In genomic region chr17:8524387-8525165, GRCm38 (mm10) we compare ENCODE assay signal across 8 mouse cellular contexts. TPM values are rescaled to one million over a fixed set of nuclear protein-coding genes. Genes with fewer than 3 reads are reported as not detected.
A peak's percentile ranks its signal among the peaks of the same experiment; 100 is the strongest.
DNase-seq lines count a peak whose midpoint lies in the region; ATAC-seq lines count a peak whose summit lies in the region.

No protein-coding gene starts in this region.

- DNase-seq in R1 (ENCODE audit: low read depth, low spot score): peak; percentile 26
- DNase-seq in cerebellum, postnatal 14 days: peak; percentile 91
- DNase-seq in frontal cortex, postnatal 25 days (ENCODE audit: low spot score in 2 of 2): peak; percentile 66 to 80
- DNase-seq in left cerebral cortex, adult 11 months (ENCODE audit: low spot score): peak; percentile 74
- peak; percentile 56 for DNase-seq in lung, postnatal 14 days
- peak; percentile 93 to 94 for DNase-seq in right cerebral cortex, adult 2 months (ENCODE audit: low spot score in 2 of 2)

- peak; percentile 94 for ATAC-seq in hindbrain, embryonic 13.5 days (ENCODE audit: low FRiP score)
- no peak for ATAC-seq in activated CD4-positive, CD25-positive, alpha-beta regulatory T cell, adult 4 months

- H3K36me3 ChIP-seq in hindbrain, embryonic 13.5 days: no peaks in the 10 kb centered on the region

- peaks cover 28% of the 10 kb centered on the region for H3K4me1 ChIP-seq in hindbrain, embryonic 13.5 days (replicated peaks)

- H3K27me3 ChIP-seq in hindbrain, embryonic 13.5 days: peaks cover 66% of the 10 kb centered on the region

- H3K4me2 ChIP-seq in hindbrain, embryonic 13.5 days: peak overlapping the region; percentile 85

- H3K9ac ChIP-seq in hindbrain, embryonic 13.5 days: peak overlapping the region; percentile 78

- peak overlapping the region; percentile 57 for H3K4me3 ChIP-seq in hindbrain, embryonic 13.5 days

- WGBS in hindbrain, embryonic 13.5 days: under 1% methylated on average over 33 of the region's 45 CpGs

- no peaks in the 10 kb centered on the region for H3K9me3 ChIP-seq in hindbrain, embryonic 13.5 days

- H3K27ac ChIP-seq in hindbrain, embryonic 13.5 days: peak overlapping the region; percentile 44; the same call in 1 of the 2 replicates

RNA-seq across cellular contexts. Expression of gene Pde10a, which starts 0.6 kb away (rescaled TPM):
- polyA plus RNA-seq in hindbrain, embryonic 13.5 days (2015; fragmentation: Nextera tagmentation; extraction: Ambion mirVana): 12.5 and 14.5 TPM in 2 replicates
- polyA plus RNA-seq in activated CD4-positive, CD25-positive, alpha-beta regulatory T cell, adult 4 months (2017; shearing (Covaris generic)): not detected

RNA-seq across cellular contexts. Expression of gene Gm17087, which starts 42.2 kb away (rescaled TPM):
- not detected in 2 replicates for polyA plus RNA-seq in hindbrain, embryonic 13.5 days (2015; fragmentation: Nextera tagmentation; extraction: Ambion mirVana)
- 1 to 10 TPM in 1 of 2 experiments, not detected in 1; 4.2 TPM for polyA plus RNA-seq in activated CD4-positive, CD25-positive, alpha-beta regulatory T cell, adult 4 months (2017; shearing (Covaris generic))

Comparison
In these comparisons a context has a peak if more than half of its experiments do, and no peak if none do; other contexts are left out.
1. DNase-seq: peak in every context shown above with its lines; median percentile 94 in right cerebral cortex, adult 2 months; 91 in cerebellum, postnatal 14 days; 74 in left cerebral cortex, adult 11 months; 73 in frontal cortex, postnatal 25 days; 56 in lung, postnatal 14 days; 26 in R1.
2. RNA of gene Pde10a, which starts 0.6 kb away (polyA plus RNA-seq): 12.5 to 14.5 TPM in hindbrain, embryonic 13.5 days; not detected in activated CD4-positive, CD25-positive, alpha-beta regulatory T cell, adult 4 months; every median in the first group is over 10 times any median in the second.